8 mouse cellular contexts compared by ENCODE assay signal in the genomic region with DNA sequence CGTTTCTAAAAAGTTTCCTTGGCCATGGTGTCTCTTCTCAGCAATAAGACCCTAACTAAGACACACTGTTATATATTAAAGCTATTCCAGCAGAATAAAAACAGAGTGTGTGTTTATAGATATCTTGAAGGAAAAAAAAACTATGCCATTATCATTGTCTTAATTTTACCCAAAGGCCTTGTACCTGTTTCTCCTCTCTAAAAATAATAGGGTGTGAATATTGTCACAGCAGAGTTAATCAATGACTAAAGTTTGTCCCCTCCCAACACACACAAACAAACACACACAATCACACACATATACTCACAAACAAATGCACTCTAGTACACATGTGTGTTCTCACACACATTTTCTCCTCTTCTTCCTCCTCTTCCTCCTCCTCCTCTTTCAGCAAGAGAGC. TPM values are rescaled to one million over a fixed set of nuclear protein-coding genes. Genes with fewer than 3 reads are reported as not detected.
DNase-seq lines count a peak whose midpoint lies in the region.

Grb14 (minus strand) TSS at position 101 of the 400 bp plus-strand sequence.

- no peaks in the 10 kb centered on the region for H3K4me1 ChIP-seq in brown adipose tissue, adult 24 weeks (ENCODE audit: control insufficient read depth, insufficient read depth, insufficient read length, low read length)

- H3K27ac ChIP-seq in brown adipose tissue, adult 24 weeks (replicated peaks; ENCODE audit: low read depth, low read length), result no peak within 1 kb of the TSS

- no peak for DNase-seq in layer of hippocampus, adult 18-20 months (ENCODE audit: low spot score in 2 of 2)
- DNase-seq in layer of hippocampus, adult 9-10 months (ENCODE audit: low spot score), result no peak
- no peak for DNase-seq in gastrocnemius, postnatal 4 days (ENCODE audit: low spot score in 2 of 2)
- DNase-seq in layer of hippocampus, postnatal 36 days, result no peak
- no peak for DNase-seq in ovary, postnatal 14 days (ENCODE audit: low spot score)
- no peak for DNase-seq in c-Kit-positive CD71-positive TER-119-positive erythroid progenitor cells, embryonic 14.5 days (ENCODE audit: low spot score)
- DNase-seq in right cerebral cortex, postnatal 10 days (ENCODE audit: low spot score in 2 of 2), result no peak

- H3K4me3 ChIP-seq in brown adipose tissue, adult 24 weeks (ENCODE audit: insufficient read depth, low read depth, low read length), result no peak within 1 kb of the TSS

RNA-seq across cellular contexts. Expression of gene Grb14, which starts in this region (rescaled TPM):
- 10 to 100 TPM; 32.2 to 32.6 TPM for total RNA-seq in layer of hippocampus, adult 18-20 months (2021)
- 108 and 155 TPM in 2 replicates for polyA plus RNA-seq in brown adipose tissue, adult 24 weeks (2012; ENCODE audit: insufficient read depth, insufficient read length, missing spikeins)
- total RNA-seq in gastrocnemius, postnatal 4 days (2021), result 10 to 100 TPM; 12.7 to 15.8 TPM
- total RNA-seq in layer of hippocampus, postnatal 36 days (2021), result 10 to 100 TPM; 42.7 to 44.0 TPM
